Mouse (Mus musculus) stomach, postnatal 0 days (tissue): ENCODE measurements around the gene Lin7b.

ENCODE experiments used
- CTCF ChIP-seq: IDR thresholded peaks from 2 replicates; pipeline ENCODE4 v1.5.1; 2016; ENCODE audit warnings: antibody characterized with exemption, low read depth, mild to moderate bottlenecking, moderate library complexity
- EP300 ChIP-seq: optimal IDR thresholded peaks from 2 replicates; pipeline ENCODE3; 2016; ENCODE audit warnings: antibody characterized with exemption

DNA sequence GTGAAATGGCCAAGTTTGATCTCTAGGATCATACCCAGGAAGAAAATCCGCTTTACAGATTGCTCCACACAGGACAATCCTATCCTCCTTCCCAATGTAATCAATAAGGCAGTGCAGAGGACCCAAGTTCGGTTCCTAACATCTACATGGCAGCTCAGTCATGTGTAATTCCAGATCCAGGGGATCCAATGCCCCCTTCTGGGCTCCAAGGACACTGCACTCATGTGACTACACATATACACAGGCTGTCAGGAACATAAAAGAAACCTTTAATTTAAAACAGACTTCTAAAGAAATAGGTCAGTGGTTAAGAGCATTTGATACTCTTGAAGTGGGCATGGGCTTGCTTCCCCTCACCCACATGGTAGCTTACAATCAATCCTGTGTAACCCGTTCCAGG is 15.7 kb upstream of the Lin7b start:
- TF ChIP-seq CTCF (peak; percentile 55), EP300 (no peak)
